Mouse (Mus musculus): ENCODE measurements at regions not wholly inside any gene's neighbourhood (a gene's known extent, or its start where the extent isn't known, plus 50 kb on each side); places are given as distances from the start of the nearest gene placed in this dataset.

GRCm38 (mm10) chr4:54282934-54283333 is 457.1 kb downstream of the Tmem38b start:
- DNase-seq (ENCODE audit: low read depth in 1 of 2, low spot score in 2 of 2) = no peak

GRCm38 (mm10) chr4:54313804-54314203 is 488.0 kb downstream of the Tmem38b start:
- DNase-seq (ENCODE audit: low read depth in 1 of 2, low spot score in 2 of 2) = no peak

- DNase-seq (ENCODE audit: low read depth in 1 of 2, low spot score in 2 of 2) = no peak
Observed at GRCm38 (mm10) chr4:54324851-54325250, 499.0 kb downstream of the Tmem38b start.

- DNase-seq (ENCODE audit: low read depth in 1 of 2, low spot score in 2 of 2) = no peak
Observed at GRCm38 (mm10) chr4:54328273-54328672, 502.4 kb downstream of the Tmem38b start.

- DNase-seq (ENCODE audit: low read depth in 1 of 2, low spot score in 2 of 2) = no peak
Observed at GRCm38 (mm10) chr4:54328711-54329427, 503.0 kb downstream of the Tmem38b start.

- DNase-seq (ENCODE audit: low read depth in 1 of 2, low spot score in 2 of 2) = no peak
Observed at GRCm38 (mm10) chr4:54330686-54331085, 504.8 kb downstream of the Tmem38b start.

- DNase-seq (ENCODE audit: low read depth in 1 of 2, low spot score in 2 of 2) = no peak
Observed at GRCm38 (mm10) chr4:54331588-54332211, 505.9 kb downstream of the Tmem38b start.

GRCm38 (mm10) chr4:54332261-54332660 is 506.4 kb downstream of the Tmem38b start:
- no peak for DNase-seq (ENCODE audit: low read depth in 1 of 2, low spot score in 2 of 2)

GRCm38 (mm10) chr4:54338556-54338955 is 512.7 kb downstream of the Tmem38b start:
- no peak for DNase-seq (ENCODE audit: low read depth in 1 of 2, low spot score in 2 of 2)

GRCm38 (mm10) chr4:54340106-54340505 is 514.3 kb downstream of the Tmem38b start:
- DNase-seq (ENCODE audit: low read depth in 1 of 2, low spot score in 2 of 2) = no peak

GRCm38 (mm10) chr4:54353657-54354390 is 528.0 kb downstream of the Tmem38b start:
- DNase-seq (ENCODE audit: low read depth in 1 of 2, low spot score in 2 of 2) = no peak

- DNase-seq (ENCODE audit: low read depth in 1 of 2, low spot score in 2 of 2) = no peak
Observed at GRCm38 (mm10) chr4:54354391-54354726, 528.5 kb downstream of the Tmem38b start.

GRCm38 (mm10) chr4:54355381-54356040 is 529.7 kb downstream of the Tmem38b start:
- no peak for DNase-seq (ENCODE audit: low read depth in 1 of 2, low spot score in 2 of 2)

GRCm38 (mm10) chr4:54356041-54356427 is 530.2 kb downstream of the Tmem38b start:
- DNase-seq (ENCODE audit: low read depth in 1 of 2, low spot score in 2 of 2) = no peak

- DNase-seq (ENCODE audit: low read depth in 1 of 2, low spot score in 2 of 2) = no peak
Observed at GRCm38 (mm10) chr4:54370909-54371308, 545.1 kb downstream of the Tmem38b start.

GRCm38 (mm10) chr4:54371418-54371957 is 545.6 kb downstream of the Tmem38b start:
- DNase-seq (ENCODE audit: low read depth in 1 of 2, low spot score in 2 of 2) = no peak

GRCm38 (mm10) chr4:54373606-54374005 is 547.8 kb downstream of the Tmem38b start:
- DNase-seq (ENCODE audit: low read depth in 1 of 2, low spot score in 2 of 2) = no peak

- DNase-seq (ENCODE audit: low read depth in 1 of 2, low spot score in 2 of 2) = no peak
Observed at GRCm38 (mm10) chr4:54374457-54374856, 548.6 kb downstream of the Tmem38b start.

GRCm38 (mm10) chr4:54387460-54387859 is 557.4 kb upstream of the Zfp462 start:
- DNase-seq (ENCODE audit: low read depth in 1 of 2, low spot score in 2 of 2) = no peak

- no peak for DNase-seq (ENCODE audit: low read depth in 1 of 2, low spot score in 2 of 2)
Observed at GRCm38 (mm10) chr4:54391536-54392208, 553.2 kb upstream of the Zfp462 start.

- no peak for DNase-seq (ENCODE audit: low read depth in 1 of 2, low spot score in 2 of 2)
Observed at GRCm38 (mm10) chr4:54406151-54406550, 538.7 kb upstream of the Zfp462 start.

Measured in monocyte, adult 2 months (primary cell).